Mouse (Mus musculus) gonadal fat pad, adult 2 months (tissue): ENCODE data around the gene Syt3. TPM values are rescaled to one million over a fixed set of nuclear protein-coding genes. Genes with fewer than 3 reads are reported as not detected.

Experiments
- DNase-seq: peaks from one replicate; pipeline ENCODE4 v3.0.0-alpha.2; 2012; ENCODE audit warnings: low read depth
- polyA plus RNA-seq: library from polyadenylated mRNA; depleted of rRNA; stranded (reverse); fragments of >200 nt; gene quantifications from 2 replicates; pipeline ENCODE4 v1.2.3, GENCODE M21; 2012

Gene Syt3
- polyA plus RNA-seq, 1 experiment = 2.8 TPM

- DNase-seq = no peak
These were observed 27.1 kb upstream of the Syt3 start for GRCm38 (mm10) chr7:44356590-44357481.

- DNase-seq = no peak
These were observed 26.4 kb upstream of the Syt3 start for GRCm38 (mm10) chr7:44357531-44357930.

DNA sequence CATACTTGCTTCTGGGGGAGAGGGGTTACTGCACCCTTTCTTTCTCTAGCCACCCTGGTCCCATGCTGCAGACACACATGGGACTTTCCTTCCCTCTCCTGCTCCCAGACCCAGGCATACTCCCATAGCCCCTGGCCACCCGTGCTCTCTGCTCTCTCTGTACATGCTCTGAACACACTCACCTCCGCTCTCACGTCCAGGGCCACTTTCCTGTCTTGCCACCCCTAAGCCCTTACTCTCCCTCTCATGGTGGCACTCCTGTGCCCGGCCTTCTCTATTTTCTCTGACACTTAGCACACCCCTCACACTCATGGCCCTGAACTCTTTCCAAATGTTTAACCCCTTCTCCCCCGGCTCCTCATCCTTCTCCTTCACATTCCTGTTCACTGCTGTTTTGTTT, 25.9 kb upstream of the Syt3 start:
- DNase-seq = no peak

DNA sequence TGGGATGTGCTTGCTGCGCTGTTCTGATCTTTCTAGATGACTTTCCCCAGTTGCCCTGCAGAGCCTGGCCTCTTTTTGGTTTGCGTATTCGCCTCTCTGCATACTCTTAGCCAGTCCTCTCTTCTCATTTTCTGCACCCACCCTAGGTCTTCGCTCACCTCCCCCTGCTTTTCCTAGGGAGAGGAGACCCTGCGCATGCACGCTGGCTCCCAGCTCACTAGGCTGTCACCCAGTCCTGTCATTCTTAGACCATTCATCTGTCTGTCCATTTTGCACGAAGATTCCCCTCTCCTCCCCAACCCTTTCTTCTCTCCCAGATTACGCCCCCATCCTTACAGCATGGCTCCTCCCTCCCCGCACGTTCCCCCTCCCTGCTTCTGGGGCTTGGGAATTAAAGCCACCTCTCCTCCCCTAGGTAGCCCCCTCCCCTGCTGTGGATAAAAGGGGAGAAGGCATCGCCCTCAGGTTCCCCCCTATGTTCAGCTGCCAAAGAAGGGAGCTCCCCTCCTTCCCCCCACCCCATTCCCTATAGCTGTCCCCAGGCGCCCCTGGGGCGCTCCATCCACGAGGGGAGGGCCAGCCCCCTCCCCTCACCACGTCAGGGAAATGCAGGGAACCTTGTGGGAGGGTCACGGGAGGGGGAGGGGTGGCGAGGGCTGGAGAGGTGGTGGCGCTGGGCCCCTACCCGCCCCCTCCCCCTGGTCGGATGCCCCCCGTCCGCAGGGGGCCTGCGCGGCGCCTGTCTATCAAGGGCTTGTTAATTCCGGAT, 24.8 kb upstream of the Syt3 start:
- no peak for DNase-seq

DNA sequence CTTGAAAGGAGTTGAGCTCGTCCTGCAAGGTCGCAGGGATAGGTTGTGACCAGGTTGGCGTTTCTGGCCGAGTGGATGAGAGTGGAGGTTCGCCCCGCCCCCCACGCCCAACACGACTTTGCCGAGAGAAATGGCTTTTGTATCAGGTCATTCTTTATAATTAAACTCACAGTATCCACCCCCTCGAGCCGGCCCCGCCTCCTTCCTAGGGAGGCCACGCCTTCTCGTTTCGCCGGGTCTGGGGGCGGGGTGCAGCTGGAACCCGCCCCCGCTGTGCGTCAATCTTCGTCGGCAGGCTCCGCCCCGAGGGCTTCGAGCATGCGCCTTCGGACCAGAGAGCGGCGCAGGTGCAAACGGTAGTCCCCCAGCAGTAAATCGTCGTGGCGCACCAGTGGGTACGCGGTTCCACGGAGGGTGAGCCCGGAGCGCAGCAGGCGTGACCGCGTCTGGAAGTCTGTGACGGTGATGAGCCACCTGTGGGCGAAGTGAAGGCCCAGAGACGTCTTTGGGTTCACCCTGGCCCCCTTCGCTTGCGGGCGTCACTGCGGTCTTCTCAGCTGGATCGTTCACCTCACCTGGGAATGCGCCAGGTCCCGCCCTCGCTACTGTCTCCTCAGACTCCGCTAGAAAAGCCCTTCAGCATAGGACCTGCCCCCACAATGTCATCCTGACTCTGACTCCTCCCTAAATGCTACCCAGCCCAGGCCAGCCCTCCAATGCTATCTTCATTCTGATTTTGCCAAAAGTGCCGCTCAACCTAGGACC, 23.8 kb upstream of the Syt3 start:
- no peak for DNase-seq

DNA sequence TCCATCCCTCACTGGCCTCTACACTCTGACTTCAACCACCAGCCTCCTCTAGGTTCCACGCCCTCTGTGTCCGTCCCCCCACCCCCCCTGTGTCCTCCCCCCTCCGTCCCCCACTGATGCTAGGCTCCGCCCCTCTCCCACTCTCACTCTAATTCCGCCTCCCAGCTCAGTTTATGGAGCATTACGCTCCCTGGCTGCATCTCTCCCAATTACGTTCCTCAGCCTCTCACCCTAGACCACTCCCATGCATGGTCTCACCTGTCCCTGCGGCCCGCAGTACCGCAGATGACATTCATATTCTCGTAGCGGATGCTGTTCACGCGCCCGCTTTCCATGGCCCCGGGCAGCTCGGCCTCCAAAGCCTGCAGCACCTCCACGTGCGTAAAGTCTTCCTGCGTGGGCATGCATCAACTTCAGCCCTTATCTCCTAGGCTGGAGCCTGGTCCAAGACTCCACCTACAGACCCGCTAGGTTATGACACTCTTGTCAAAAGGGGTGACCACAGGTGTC, 23.1 kb upstream of the Syt3 start:
- no peak for DNase-seq

DNA sequence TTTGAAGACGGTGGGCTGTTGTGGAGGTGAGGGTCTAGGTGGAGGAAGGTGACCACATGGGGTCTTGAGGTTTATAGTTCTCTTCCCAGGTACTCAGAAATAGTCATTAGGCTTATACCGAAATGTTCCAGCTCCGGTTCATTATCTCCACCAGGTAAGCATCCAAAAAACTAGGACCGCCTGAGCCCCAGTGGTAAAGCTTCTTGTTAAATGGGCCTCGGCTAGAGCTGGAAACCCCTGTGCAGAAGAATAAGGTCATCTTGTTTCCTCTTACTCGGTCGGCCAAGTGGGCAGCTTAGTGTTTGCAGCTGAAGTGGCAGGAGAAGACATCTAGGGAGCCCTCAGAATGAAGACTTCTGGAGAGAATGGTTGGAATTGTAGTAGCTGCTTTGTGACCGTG, 11.2 kb upstream of the Syt3 start:
- DNase-seq = no peak

GRCm38 (mm10) chr7:44373460-44373859, 10.4 kb upstream of the Syt3 start:
- no peak for DNase-seq

DNA sequence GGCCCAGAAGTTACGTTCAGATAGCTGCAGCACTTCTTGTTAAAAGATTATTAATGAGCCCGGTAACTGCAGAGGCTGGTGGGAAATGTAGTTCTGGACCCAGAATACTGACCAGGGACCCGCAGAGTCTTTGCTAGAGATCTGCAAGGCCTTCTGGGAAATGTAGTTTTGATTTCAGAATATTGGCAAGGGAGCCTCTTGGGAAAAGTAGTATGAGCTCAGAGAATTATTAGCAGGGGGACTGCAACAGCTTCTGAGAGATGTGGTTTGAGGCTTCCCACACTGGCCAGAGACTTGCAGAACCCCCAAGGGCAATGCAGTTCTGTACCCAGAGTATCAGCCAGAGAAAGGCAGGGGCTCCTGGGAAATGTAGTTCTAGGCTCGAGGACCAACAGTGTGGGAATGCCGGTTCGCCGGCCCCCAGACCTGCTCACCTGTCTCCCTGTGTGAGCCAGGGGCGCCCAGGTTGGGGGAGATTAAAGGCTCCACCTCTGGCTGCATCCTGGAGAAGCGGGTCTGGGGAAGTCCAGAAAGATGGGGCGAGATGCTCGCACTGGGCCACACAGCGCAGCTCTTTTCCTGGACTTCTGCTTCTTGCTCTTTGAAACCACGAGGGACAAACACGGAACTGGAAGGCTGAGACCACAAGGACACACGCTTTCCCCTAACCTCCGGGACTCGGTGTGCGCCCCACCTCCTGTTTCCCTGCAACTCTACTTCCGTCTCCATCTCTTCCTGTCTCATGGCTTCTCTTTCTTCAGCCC, 9.8 kb upstream of the Syt3 start:
- peak; percentile 85 for DNase-seq

- DNase-seq = no peak
These were observed 9.1 kb upstream of the Syt3 start for GRCm38 (mm10) chr7:44374756-44375155.

GRCm38 (mm10) chr7:44375207-44375606, 8.7 kb upstream of the Syt3 start:
- DNase-seq = no peak

GRCm38 (mm10) chr7:44375793-44376192, 8.1 kb upstream of the Syt3 start:
- DNase-seq = no peak

GRCm38 (mm10) chr7:44378290-44378689, 5.6 kb upstream of the Syt3 start:
- no peak for DNase-seq

DNA sequence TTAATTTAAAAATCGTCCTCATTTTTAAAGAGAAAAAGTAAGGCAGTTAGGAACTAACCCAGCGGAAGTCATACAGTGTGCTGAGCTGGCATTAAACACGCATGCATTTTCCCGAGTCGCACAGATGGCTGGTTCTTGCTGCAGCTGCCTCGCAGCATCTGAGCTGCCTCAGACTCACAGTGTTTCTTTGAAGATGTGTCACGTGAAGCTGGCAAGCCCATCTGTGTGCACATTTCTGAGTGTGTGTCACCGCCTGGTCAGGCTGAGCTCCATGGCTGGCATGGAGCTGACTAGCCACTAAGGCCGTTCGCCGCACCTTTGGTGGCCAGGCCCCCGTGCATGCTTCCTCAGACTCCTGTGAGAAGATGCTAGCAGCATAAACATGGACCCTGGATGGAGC, 1.4 kb upstream of the Syt3 start:
- DNase-seq = no peak

- DNase-seq = no peak
These were observed 786 bp downstream of the Syt3 start for GRCm38 (mm10) chr7:44384716-44385059.

DNA sequence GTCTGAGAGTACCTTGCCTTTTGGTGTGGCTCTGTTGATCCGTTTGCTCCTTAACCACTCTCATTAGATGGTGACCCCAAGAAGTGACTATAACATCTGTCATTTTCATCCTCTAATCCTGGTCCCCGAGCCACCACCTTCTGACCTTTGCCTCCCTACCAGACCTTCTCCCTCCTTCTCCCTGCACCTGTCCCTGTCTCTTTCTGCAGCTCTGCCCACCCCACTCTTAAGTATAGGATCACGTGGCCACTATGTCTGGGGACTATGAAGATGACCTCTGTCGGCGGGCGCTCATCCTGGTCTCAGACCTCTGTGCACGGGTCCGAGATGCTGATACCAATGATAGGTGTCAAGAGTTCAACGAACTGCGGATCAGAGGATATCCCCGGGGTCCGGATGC, 1.8 kb downstream of the Syt3 start, which contains the start of gene 1700008O03Rik:
Gene 1700008O03Rik (minus strand): TSS at position 101 of the 400 bp plus-strand sequence.
- DNase-seq = no peak

GRCm38 (mm10) chr7:44391831-44392230, 7.9 kb downstream of the Syt3 start:
- peak; percentile 16 for DNase-seq

GRCm38 (mm10) chr7:44392341-44392740, 8.4 kb downstream of the Syt3 start:
- DNase-seq = no peak

- no peak for DNase-seq
These were observed 9.4 kb downstream of the Syt3 start for GRCm38 (mm10) chr7:44393284-44393683.

DNA sequence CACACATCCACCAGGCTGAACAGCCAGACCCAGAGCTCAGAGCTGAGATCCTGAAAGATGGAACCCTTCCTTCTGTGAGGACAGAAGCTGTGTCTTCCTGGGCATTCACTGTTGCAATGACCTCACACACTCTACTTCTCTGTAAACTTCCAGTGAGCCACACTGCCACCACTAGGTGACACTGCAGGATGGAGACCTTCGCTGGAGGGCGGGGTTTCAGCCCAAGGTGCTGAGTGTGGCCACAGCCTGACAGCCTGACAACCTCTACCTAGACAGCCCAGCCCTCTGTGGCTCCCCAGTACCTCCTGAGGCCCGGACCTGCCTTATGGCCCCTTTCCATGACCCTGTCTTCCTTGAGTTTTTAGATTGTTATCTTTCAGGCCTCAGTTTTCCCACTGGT, 14.7 kb downstream of the Syt3 start:
- no peak for DNase-seq

GRCm38 (mm10) chr7:44401673-44402072, 17.8 kb downstream of the Syt3 start:
- DNase-seq = no peak
